Mouse (Mus musculus) thymus, adult 2 months (tissue): ENCODE measurements around the gene Pced1a. TPM values are rescaled to one million over a fixed set of nuclear protein-coding genes. Genes with fewer than 3 reads are reported as not detected.

Experiments
- DNase-seq: peaks from one replicate; pipeline ENCODE4 v3.0.0; 2021
- H3K27ac ChIP-seq: fragments of 200-500 bp; 2 replicates; pipeline ENCODE4 v1.5.1; 2012; ENCODE audit warnings: low read length, control low read depth; ENCODE audit not compliant: control insufficient read depth, insufficient read depth
- H3K27me3 ChIP-seq: fragments of 200-500 bp; 2 replicates; pipeline ENCODE4 v1.6.1; 2012; ENCODE audit warnings: mild to moderate bottlenecking, low read length, moderate library complexity, mixed read lengths; ENCODE audit not compliant: control insufficient read depth, insufficient read depth
- H3K36me3 ChIP-seq: fragments of 200-500 bp; 2 replicates; pipeline ENCODE4 v1.6.1; 2012; ENCODE audit warnings: mild to moderate bottlenecking, low read length, moderate library complexity; ENCODE audit not compliant: control insufficient read depth, insufficient read depth
- H3K4me1 ChIP-seq: fragments of 200-500 bp; replicated peaks from 2 replicates; pipeline ENCODE4 v1.6.1; 2012; ENCODE audit warnings: low read length; ENCODE audit not compliant: control insufficient read depth, insufficient read depth
- H3K4me3 ChIP-seq: fragments of 200-500 bp; 2 replicates; pipeline ENCODE4 v1.5.1; 2012; ENCODE audit warnings: mild to moderate bottlenecking, low read length, control low read depth, moderate library complexity; ENCODE audit not compliant: control insufficient read depth, insufficient read depth
- CTCF ChIP-seq: fragments of 200-500 bp; IDR thresholded peaks from 2 replicates; pipeline ENCODE4 v1.5.1; 2012; ENCODE audit warnings: mild to moderate bottlenecking, control low read depth, low read length, moderate library complexity, borderline replicate concordance; ENCODE audit not compliant: control insufficient read depth, poor library complexity, insufficient read depth; ENCODE audit errors: extremely low read depth
- POLR2A ChIP-seq: fragments of 200-500 bp; IDR thresholded peaks from 2 replicates; pipeline ENCODE4 v1.6.1; 2012; ENCODE audit warnings: mild to moderate bottlenecking, low read length, control low read depth, moderate library complexity; ENCODE audit not compliant: control insufficient read depth, poor library complexity, insufficient read depth; ENCODE audit errors: extremely low read depth
- WGBS: fragments of 180-500 bp; shearing (Covaris S2); methylation state at CpG from one replicate; pipeline ENCODE4 v1.1.7; 2018; 5-methylcytosine and 5-hydroxymethylcytosine counted together
- polyA plus RNA-seq: library from polyadenylated mRNA; depleted of rRNA; stranded (reverse); fragments of >200 nt; gene quantifications from 2 replicates; pipeline ENCODE4 v1.2.3, GENCODE M21; 2012

The Pced1a gene
- polyA plus RNA-seq, 1 experiment = 44.7 TPM

DNA sequence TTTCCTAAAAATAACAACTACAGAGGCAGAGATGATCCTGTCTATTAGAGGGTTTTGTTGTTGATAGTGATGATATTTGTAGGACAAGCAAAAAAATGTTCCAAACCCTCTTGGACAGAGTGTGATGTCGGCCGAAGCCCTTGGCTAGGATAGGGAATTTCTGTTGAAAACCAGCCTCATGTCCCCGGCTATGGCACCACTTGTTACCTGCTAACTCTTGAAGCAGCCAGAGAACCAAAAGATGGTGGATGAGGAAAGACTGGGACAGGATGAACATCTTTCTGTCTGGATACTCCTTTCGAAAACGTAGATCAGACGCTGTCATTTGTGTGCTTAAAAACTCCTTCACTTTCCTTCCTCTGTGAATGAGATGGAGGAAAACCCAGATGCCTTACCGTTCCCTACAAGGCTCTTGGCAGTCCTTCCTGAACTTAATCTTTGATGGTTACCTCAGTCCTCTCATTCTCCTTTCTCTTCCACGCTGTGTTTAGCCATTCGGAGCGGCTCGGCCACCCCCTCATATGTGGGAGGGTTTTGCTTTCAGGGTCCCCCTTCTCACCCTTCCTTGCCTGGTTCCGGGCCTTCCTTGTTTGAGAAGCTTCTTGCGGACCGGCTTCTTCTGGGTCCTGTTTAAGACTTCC is 26.7 kb upstream of the Pced1a start:
- no peaks in the 10 kb centered on the region for H3K36me3 ChIP-seq
- no peak for TF ChIP-seq POLR2A
- TF ChIP-seq CTCF = no peak
- H3K27me3 ChIP-seq = no peaks in the 10 kb centered on the region; the same call in 1 of the 2 replicates
- WGBS = 72% methylated on average over 14 of the region's 14 CpGs
- no peak overlapping the region; the same call in 1 of the 2 replicates for H3K4me3 ChIP-seq
- no peak overlapping the region for H3K27ac ChIP-seq
- DNase-seq = no peak
- H3K4me1 ChIP-seq = peaks cover 15% of the 10 kb centered on the region

DNA sequence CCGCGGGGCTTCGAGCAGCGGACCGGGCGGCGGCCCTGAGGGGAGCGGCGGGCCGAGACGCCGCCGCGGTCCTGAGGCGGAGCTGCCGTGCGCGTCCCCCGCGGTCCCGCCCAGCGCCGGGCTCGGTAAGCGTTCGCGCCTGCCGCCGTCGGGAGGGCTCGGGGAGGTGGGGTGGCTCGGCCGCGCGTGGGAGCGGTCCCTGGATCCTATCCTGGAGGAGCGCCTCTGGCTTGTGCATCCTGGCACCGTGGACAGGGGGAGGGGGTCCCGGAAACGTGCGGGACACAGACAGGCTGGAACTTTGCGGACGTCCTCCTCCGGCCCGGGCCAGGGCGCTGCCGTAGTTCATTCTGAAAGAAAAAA is 25.9 kb upstream of the Pced1a start:
- peak; percentile 73 for DNase-seq
- no peaks in the 10 kb centered on the region; the same call in 1 of the 2 replicates for H3K27me3 ChIP-seq
- 1% methylated on average over 47 of the region's 47 CpGs for WGBS

GRCm38 (mm10) chr2:130449794-130450433 is 25.4 kb upstream of the Pced1a start, which contains the start of gene Ptpra:
TSS of gene Ptpra (plus strand) at chr2:130450278.
- H3K27me3 ChIP-seq = no peaks in the 10 kb centered on the region; the same call in 1 of the 2 replicates
- no peaks in the 10 kb centered on the region for H3K36me3 ChIP-seq
- peak; percentile 93 for DNase-seq
- TF ChIP-seq CTCF = no peak
- peak; percentile 75; the same call in 1 of the 2 replicates for TF ChIP-seq POLR2A
- H3K4me3 ChIP-seq = peak within 1 kb of the TSS; percentile 93
- WGBS = under 1% methylated on average over 50 of the region's 50 CpGs
- H3K4me1 ChIP-seq = peaks cover 15% of the 10 kb centered on the region
- H3K27ac ChIP-seq = no peak within 1 kb of the TSS

More for the DNA sequence above, 25.9 kb upstream of the Pced1a start:
- Histone ChIP-seq H3K27ac (no peak overlapping the region), H3K4me3 (peak overlapping the region; percentile 93), H3K36me3 (no peaks in the 10 kb centered on the region), H3K4me1 (peaks cover 15% of the 10 kb centered on the region)
- TF ChIP-seq POLR2A = no peak
- TF ChIP-seq CTCF = no peak

DNA sequence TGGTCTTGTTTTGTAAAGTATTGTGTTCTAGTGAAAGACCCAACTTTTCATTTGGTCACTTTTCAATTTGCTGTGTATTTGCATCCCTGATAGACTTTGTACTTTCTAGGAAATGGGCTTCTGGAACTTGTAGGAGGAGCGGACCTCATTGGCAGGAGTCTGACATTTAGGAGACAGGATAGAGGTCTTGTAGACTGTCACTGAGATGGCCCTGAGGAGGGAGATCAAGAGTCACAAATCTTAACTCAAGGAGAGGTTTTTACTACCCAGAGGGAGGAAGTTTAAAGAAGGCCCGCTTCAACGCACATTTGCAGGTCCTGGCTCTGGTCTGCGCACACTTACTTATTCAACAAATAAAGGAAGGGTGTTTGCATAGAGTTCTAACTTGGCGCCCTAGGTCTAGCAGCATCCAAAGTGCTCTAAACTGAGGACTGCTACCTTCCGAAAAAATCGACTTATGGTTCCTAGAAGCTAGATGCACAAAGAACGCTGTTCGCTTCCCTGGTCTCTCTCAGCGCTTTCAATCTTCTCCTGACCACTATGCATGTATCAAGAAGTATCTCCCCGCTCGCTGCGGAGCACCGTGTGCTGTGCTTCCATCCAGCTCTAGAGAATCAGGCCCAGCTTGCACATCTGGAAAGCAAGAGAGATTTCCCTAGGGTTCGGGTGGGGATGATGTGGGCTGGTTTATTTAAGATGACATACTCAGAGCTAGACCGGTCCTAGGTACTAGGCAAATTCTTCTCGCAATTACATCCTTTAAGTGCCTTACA is 24.7 kb upstream of the Pced1a start:
- H3K4me1 ChIP-seq = peaks cover 15% of the 10 kb centered on the region
- no peaks in the 10 kb centered on the region; the same call in 1 of the 2 replicates for H3K27me3 ChIP-seq
- TF ChIP-seq CTCF (no peak), POLR2A (no peak)
- H3K27ac ChIP-seq = no peak overlapping the region
- WGBS = 13% methylated on average over 17 of the region's 17 CpGs
- DNase-seq = no peak
- H3K36me3 ChIP-seq = no peaks in the 10 kb centered on the region; the same call in 1 of the 2 replicates
- peak overlapping the region; percentile 93 for H3K4me3 ChIP-seq

- TF ChIP-seq POLR2A = no peak
- no peak for TF ChIP-seq CTCF
- H3K4me1 ChIP-seq = peaks cover 15% of the 10 kb centered on the region
- H3K27ac ChIP-seq = no peak overlapping the region
- H3K36me3 ChIP-seq = peaks cover 6% of the 10 kb centered on the region; the same call in 1 of the 2 replicates
- H3K4me3 ChIP-seq = no peak overlapping the region
- no peaks in the 10 kb centered on the region; the same call in 1 of the 2 replicates for H3K27me3 ChIP-seq
- DNase-seq = no peak
Observed at GRCm38 (mm10) chr2:130448449-130448848, 23.9 kb upstream of the Pced1a start.

GRCm38 (mm10) chr2:130442162-130442561 is 17.7 kb upstream of the Pced1a start:
- no peak overlapping the region for H3K4me3 ChIP-seq
- WGBS = 95% methylated on average over 10 of the region's 10 CpGs
- H3K27me3 ChIP-seq = no peaks in the 10 kb centered on the region
- peaks cover 4% of the 10 kb centered on the region for H3K4me1 ChIP-seq
- H3K36me3 ChIP-seq = peaks cover 58% of the 10 kb centered on the region
- H3K27ac ChIP-seq = no peak overlapping the region
- TF ChIP-seq POLR2A = no peak
- TF ChIP-seq CTCF = no peak
- no peak for DNase-seq
